Mouse (Mus musculus): Measurements from ENCODE around the gene Zfp426.

Zfp426 gene

GRCm38 (mm10) chr9:20459377-20460317 is 32.9 kb downstream of the Zfp426 start, which contains the start of gene Zfp26:
Gene Zfp26, minus strand, starts transcription at chr9:20460162.
- peak; percentile 60 for DNase-seq (ENCODE audit: low read depth, low spot score)

- DNase-seq (ENCODE audit: low read depth, low spot score) = no peak
These were observed 38.9 kb downstream of the Zfp426 start for GRCm38 (mm10) chr9:20453647-20454046.

GRCm38 (mm10) chr9:20451493-20451892 is 41.1 kb downstream of the Zfp426 start:
- DNase-seq (ENCODE audit: low read depth, low spot score) = no peak

DNA sequence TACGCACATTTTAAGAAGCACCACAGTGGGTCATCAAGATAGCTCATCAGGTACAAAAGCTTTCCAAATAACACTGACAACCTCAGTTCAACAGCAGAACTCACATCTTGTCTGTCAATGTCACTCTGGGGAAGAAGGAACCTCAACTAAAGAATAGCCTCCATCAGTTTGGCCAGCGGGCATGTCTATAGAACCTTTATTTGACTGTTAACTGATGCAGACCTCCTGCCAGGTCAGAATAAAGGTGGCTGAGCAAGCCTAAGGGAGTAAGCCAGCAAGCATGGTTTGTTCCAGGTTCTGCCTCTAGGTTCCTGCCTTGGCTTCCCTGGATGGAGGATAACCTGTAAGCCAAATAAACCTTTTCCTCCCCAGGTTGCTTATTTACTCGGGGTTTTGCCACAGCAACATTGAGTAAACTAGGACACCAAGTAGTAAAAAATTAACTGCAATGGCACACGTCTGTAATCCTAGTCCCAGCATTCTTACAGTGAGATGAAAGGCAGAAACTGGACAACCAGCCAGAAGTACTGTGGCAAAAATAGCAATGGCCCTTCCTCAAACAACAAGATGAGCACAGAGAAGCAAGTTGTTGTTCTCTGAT is 49.3 kb downstream of the Zfp426 start:
- no peak for DNase-seq (ENCODE audit: low read depth, low spot score)

DNA sequence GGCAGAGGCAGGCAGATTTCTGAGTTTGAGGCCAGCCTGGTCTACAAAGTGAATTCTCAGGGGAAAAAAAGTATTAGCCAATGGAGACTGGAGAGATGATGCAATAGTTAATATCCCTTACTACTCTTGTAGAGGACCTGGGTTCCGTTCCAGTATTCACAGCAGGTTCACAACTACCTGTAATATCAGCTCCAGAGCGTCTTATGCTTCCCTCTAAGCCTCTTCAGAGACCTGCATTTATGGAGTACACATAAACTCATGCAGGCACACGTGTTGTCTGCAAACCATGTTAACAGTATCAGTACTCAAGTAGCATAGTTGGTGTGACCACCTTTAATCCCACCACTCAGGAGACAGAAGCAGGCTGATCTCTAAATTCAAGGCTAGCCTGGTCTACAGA is 62.5 kb downstream of the Zfp426 start:
- DNase-seq (ENCODE audit: low read depth, low spot score) = no peak
